Mouse (Mus musculus) hindbrain, embryonic 13.5 days (tissue): ENCODE measurements at regions not wholly inside any gene's neighbourhood (a gene's known extent, or its start where the extent isn't known, plus 50 kb on each side); places are given as distances from the start of the nearest gene placed in this dataset.

Experiments
- ATAC-seq: fragments of 200-750 bp; cut with Nextera tagmentation; 2 replicates; pipeline ENCODE4 v1.8.0; 2017; ENCODE audit warnings: moderate TSS enrichment; ENCODE audit not compliant: low FRiP score
- H3K27ac ChIP-seq: fragments of 300-500 bp; sonication (generic); 2 replicates; pipeline ENCODE4 v1.5.1; 2015; ENCODE audit warnings: inconsistent platforms, mild to moderate bottlenecking, moderate library complexity
- H3K27me3 ChIP-seq: fragments of 300-500 bp; sonication (generic); 2 replicates; pipeline ENCODE4 v1.6.1; 2015; ENCODE audit warnings: mild to moderate bottlenecking, inconsistent platforms
- H3K36me3 ChIP-seq: fragments of 300-500 bp; sonication (generic); 2 replicates; pipeline ENCODE4 v1.6.1; 2015; ENCODE audit warnings: mild to moderate bottlenecking, inconsistent platforms
- H3K4me1 ChIP-seq: fragments of 300-500 bp; sonication (generic); replicated peaks from 2 replicates; pipeline ENCODE4 v1.6.1; 2015; ENCODE audit warnings: inconsistent platforms
- H3K4me2 ChIP-seq: fragments of 300-500 bp; sonication (generic); 2 replicates; pipeline ENCODE4 v1.6.1; 2015; ENCODE audit warnings: inconsistent platforms, mild to moderate bottlenecking, moderate library complexity
- H3K4me3 ChIP-seq: fragments of 300-500 bp; sonication (generic); 2 replicates; pipeline ENCODE4 v1.5.1; 2015; ENCODE audit warnings: mild to moderate bottlenecking, inconsistent platforms
- H3K9ac ChIP-seq: fragments of 300-500 bp; sonication (generic); 2 replicates; pipeline ENCODE4 v1.6.1; 2015; ENCODE audit warnings: mild to moderate bottlenecking, inconsistent platforms
- H3K9me3 ChIP-seq: fragments of 300-500 bp; sonication (generic); 2 replicates; pipeline ENCODE4 v1.6.1; 2016; ENCODE audit warnings: inconsistent platforms
- WGBS: fragments of 180-500 bp; shearing (Covaris S2); methylation state at CpG from one replicate; pipeline ENCODE4 v1.1.7; 2015; 5-methylcytosine and 5-hydroxymethylcytosine counted together

- Histone ChIP-seq H3K27ac (peak overlapping the region; percentile 50), H3K4me2 (no peak overlapping the region), H3K4me3 (no peak overlapping the region), H3K4me1 (peaks cover 21% of the 10 kb centered on the region), H3K27me3 (no peaks in the 10 kb centered on the region; the same call in 1 of the 2 replicates), H3K9me3 (no peaks in the 10 kb centered on the region), H3K36me3 (no peaks in the 10 kb centered on the region), H3K9ac (no peak overlapping the region)
- peak; percentile 61 for ATAC-seq
- 14% methylated on average over 2 of the region's 2 CpGs for WGBS
These were observed 287.6 kb upstream of the Eif4g2 start for GRCm38 (mm10) chr7:111370421-111370887.

- Histone ChIP-seq H3K9me3 (no peaks in the 10 kb centered on the region), H3K27ac (no peak overlapping the region), H3K27me3 (no peaks in the 10 kb centered on the region; the same call in 1 of the 2 replicates), H3K36me3 (no peaks in the 10 kb centered on the region), H3K4me3 (no peak overlapping the region), H3K9ac (no peak overlapping the region), H3K4me2 (no peak overlapping the region), H3K4me1 (peaks cover 11% of the 10 kb centered on the region)
- whole genome bisulfite sequencing: 76% methylated on average over 2 of the region's 2 CpGs
- ATAC-seq: no peak
These were observed 285.6 kb upstream of the Eif4g2 start for GRCm38 (mm10) chr7:111368296-111369004.

DNA sequence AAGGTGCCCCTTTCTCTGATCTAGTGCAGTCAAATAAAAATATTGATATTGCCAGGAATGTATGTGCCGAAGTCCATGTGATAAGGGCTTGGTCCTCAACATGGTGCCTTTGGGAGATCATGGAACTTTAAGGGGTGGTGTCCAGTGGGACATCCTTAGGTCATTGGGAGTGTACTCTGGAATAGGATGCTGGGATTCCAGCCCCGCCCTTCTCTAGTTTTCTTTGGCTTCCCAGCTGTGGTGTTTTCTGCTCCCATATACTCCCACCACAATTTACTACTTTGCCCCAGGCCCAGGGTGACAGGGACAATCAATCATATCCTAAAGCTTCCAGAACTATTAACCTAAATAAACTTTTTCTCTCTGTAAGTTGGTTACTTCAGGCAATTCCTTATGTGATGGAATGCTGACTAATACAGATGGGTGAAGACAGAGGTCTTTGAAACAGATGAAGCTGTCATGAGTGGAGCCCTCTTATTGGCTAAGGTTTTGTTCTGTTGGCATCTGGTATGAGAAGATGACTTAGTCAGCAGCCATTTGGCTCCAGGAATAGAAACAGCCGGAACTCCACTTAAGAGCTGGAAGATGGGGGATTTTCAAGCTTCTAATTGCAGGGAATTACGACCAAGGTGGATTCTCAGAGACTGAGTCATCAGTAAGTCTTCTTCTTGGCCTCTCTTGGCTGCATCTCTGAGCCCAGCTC, 284.3 kb upstream of the Eif4g2 start:
- H3K36me3 ChIP-seq: no peaks in the 10 kb centered on the region
- 85% methylated on average over 4 of the region's 4 CpGs for WGBS
- no peak overlapping the region for H3K4me3 ChIP-seq
- peaks cover 11% of the 10 kb centered on the region for H3K4me1 ChIP-seq
- no peak overlapping the region for H3K27ac ChIP-seq
- ATAC-seq: no peak
- H3K4me2 ChIP-seq: no peak overlapping the region
- H3K27me3 ChIP-seq: no peaks in the 10 kb centered on the region; the same call in 1 of the 2 replicates
- no peaks in the 10 kb centered on the region for H3K9me3 ChIP-seq
- H3K9ac ChIP-seq: no peak overlapping the region

- Histone ChIP-seq H3K4me2 (no peak overlapping the region), H3K4me1 (peaks cover 7% of the 10 kb centered on the region), H3K9ac (no peak overlapping the region), H3K36me3 (no peaks in the 10 kb centered on the region), H3K4me3 (no peak overlapping the region), H3K9me3 (no peaks in the 10 kb centered on the region), H3K27ac (no peak overlapping the region), H3K27me3 (no peaks in the 10 kb centered on the region)
- ATAC-seq: no peak
- WGBS: 60% methylated on average over 5 of the region's 5 CpGs
These were observed 282.6 kb upstream of the Eif4g2 start for GRCm38 (mm10) chr7:111365384-111365783.

DNA sequence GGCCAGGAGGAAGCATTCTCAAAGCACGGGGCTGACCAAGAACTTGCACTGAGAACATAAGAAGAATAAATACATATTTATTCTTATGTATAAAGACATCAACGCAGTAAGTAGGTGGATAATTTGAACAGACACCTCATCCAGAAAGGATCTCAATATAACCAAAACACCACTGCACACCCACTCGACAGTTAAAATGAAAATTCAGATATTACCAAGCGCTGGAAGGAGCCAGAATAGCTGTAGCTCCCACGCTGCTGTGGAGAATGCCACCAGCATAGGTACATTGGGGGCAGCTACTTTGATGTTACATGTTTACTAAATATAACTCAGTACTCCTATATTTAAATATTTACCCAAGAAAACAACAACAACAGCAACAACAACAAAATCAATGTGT, 280.4 kb upstream of the Eif4g2 start:
- no peak overlapping the region for H3K4me3 ChIP-seq
- H3K4me1 ChIP-seq: no peaks in the 10 kb centered on the region
- H3K36me3 ChIP-seq: no peaks in the 10 kb centered on the region
- no peaks in the 10 kb centered on the region for H3K9me3 ChIP-seq
- WGBS: 89% methylated on average over 5 of the region's 5 CpGs
- H3K27ac ChIP-seq: no peak overlapping the region
- H3K27me3 ChIP-seq: no peaks in the 10 kb centered on the region
- ATAC-seq: no peak
- no peak overlapping the region for H3K9ac ChIP-seq
- H3K4me2 ChIP-seq: no peak overlapping the region

- H3K4me1 ChIP-seq: no peaks in the 10 kb centered on the region
- no peak overlapping the region for H3K27ac ChIP-seq
- no peaks in the 10 kb centered on the region for H3K36me3 ChIP-seq
- H3K4me3 ChIP-seq: no peak overlapping the region
- no peak overlapping the region for H3K9ac ChIP-seq
- 78% methylated on average over 4 of the region's 4 CpGs for WGBS
- H3K27me3 ChIP-seq: no peaks in the 10 kb centered on the region
- H3K9me3 ChIP-seq: no peaks in the 10 kb centered on the region
- no peak overlapping the region for H3K4me2 ChIP-seq
- no peak for ATAC-seq
These were observed 279.8 kb upstream of the Eif4g2 start for GRCm38 (mm10) chr7:111362646-111363045.

DNA sequence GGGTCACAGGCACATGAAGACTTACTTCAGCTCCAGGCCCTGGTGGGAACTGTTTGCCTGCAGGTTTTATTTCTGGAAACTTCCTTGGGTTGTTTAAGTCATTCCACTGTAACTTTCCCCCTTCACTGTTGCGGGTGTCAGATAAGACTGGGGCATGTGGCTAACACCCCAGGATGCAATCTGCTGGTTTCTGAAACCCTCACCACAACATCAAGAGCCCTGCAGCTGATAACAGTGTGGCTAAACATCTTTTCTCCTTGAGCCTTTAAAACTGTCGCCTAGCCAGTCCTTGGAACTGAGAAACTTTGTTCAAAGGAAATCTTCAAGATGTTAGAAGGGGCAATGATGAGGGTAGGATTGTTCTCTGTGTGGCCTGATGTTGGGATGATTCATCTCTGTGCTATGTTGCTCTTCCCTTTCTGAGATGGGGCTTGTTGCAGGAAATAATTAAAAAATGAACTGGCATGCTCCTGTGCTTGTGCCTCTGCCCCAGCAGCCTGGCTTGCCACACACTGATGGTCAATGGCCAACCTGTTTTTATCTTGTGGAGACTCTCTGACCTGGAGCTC, 272.3 kb upstream of the Eif4g2 start:
- no peak for ATAC-seq
- H3K4me3 ChIP-seq: no peak overlapping the region
- H3K4me2 ChIP-seq: no peak overlapping the region
- no peaks in the 10 kb centered on the region for H3K36me3 ChIP-seq
- H3K27me3 ChIP-seq: no peaks in the 10 kb centered on the region
- H3K4me1 ChIP-seq: peaks cover 11% of the 10 kb centered on the region
- H3K9me3 ChIP-seq: no peaks in the 10 kb centered on the region
- no peak overlapping the region for H3K9ac ChIP-seq
- 86% methylated on average over 2 of the region's 2 CpGs for WGBS
- H3K27ac ChIP-seq: no peak overlapping the region

DNA sequence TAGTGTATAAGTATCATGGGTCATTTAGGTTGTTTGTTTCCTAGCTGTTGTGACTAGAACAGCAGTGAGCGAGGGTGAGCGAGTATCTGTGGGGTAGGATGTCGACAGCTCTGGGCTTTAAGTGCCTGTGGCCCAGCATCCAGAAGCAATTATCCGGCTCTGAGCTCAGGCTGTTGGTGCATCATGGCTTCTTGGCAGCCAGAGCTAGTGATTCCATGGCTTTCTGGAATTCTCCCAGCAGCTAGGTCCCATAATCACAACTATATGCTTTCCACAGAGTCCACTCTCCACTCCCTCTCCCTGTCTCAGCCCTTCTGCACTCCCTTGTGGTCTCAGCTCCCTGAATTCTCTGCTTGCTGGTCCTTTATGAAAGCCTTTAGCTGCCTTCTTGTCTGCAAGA, 271.2 kb upstream of the Eif4g2 start:
- ATAC-seq: no peak
- 86% methylated on average over 4 of the region's 4 CpGs for WGBS

GRCm38 (mm10) chr7:111352176-111352575, 269.3 kb upstream of the Eif4g2 start:
- Histone ChIP-seq H3K9ac (no peak overlapping the region), H3K36me3 (no peaks in the 10 kb centered on the region), H3K4me2 (no peak overlapping the region), H3K9me3 (no peaks in the 10 kb centered on the region), H3K4me3 (no peak overlapping the region), H3K4me1 (peaks cover 10% of the 10 kb centered on the region), H3K27me3 (no peaks in the 10 kb centered on the region), H3K27ac (no peak overlapping the region)
- WGBS: 97% methylated on average over 2 of the region's 2 CpGs
- ATAC-seq: no peak

More for the DNA sequence above, 271.2 kb upstream of the Eif4g2 start:
- Histone ChIP-seq H3K36me3 (no peaks in the 10 kb centered on the region), H3K4me1 (peaks cover 11% of the 10 kb centered on the region), H3K4me3 (no peak overlapping the region), H3K4me2 (no peak overlapping the region), H3K9me3 (no peaks in the 10 kb centered on the region), H3K27me3 (no peaks in the 10 kb centered on the region), H3K27ac (no peak overlapping the region), H3K9ac (no peak overlapping the region)

GRCm38 (mm10) chr7:111345117-111345516, 262.3 kb upstream of the Eif4g2 start:
- H3K27ac ChIP-seq: no peak overlapping the region
- 84% methylated on average over 1 of the region's 1 CpGs for WGBS

GRCm38 (mm10) chr7:111337053-111337452, 254.2 kb upstream of the Eif4g2 start:
- Histone ChIP-seq H3K27me3 (no peaks in the 10 kb centered on the region), H3K4me2 (no peak overlapping the region), H3K36me3 (no peaks in the 10 kb centered on the region), H3K4me1 (no peaks in the 10 kb centered on the region), H3K9me3 (no peaks in the 10 kb centered on the region), H3K4me3 (no peak overlapping the region), H3K27ac (no peak overlapping the region), H3K9ac (no peak overlapping the region)
- 59% methylated on average over 3 of the region's 3 CpGs for WGBS
- ATAC-seq: no peak

More at GRCm38 (mm10) chr7:111345117-111345516, 262.3 kb upstream of the Eif4g2 start:
- Histone ChIP-seq H3K27me3 (no peaks in the 10 kb centered on the region), H3K4me1 (no peaks in the 10 kb centered on the region), H3K36me3 (no peaks in the 10 kb centered on the region), H3K4me2 (no peak overlapping the region), H3K4me3 (no peak overlapping the region), H3K9ac (no peak overlapping the region), H3K9me3 (no peaks in the 10 kb centered on the region)
- no peak for ATAC-seq

- Histone ChIP-seq H3K4me1 (no peaks in the 10 kb centered on the region), H3K4me3 (no peak overlapping the region), H3K27me3 (no peaks in the 10 kb centered on the region), H3K27ac (no peak overlapping the region), H3K4me2 (no peak overlapping the region), H3K9ac (no peak overlapping the region), H3K36me3 (no peaks in the 10 kb centered on the region), H3K9me3 (no peaks in the 10 kb centered on the region)
- ATAC-seq: no peak
- WGBS: 84% methylated on average over 6 of the region's 6 CpGs
These were observed 240.1 kb upstream of the Eif4g2 start for GRCm38 (mm10) chr7:111322901-111323300.
